Mouse (Mus musculus): ENCODE results near the gene Vmn1r199.

- TF ChIP-seq POLR2A (IDR thresholded peaks at IDR 0.05; ENCODE audit: borderline replicate concordance, extremely low read depth, low read depth, low read length) (no peak), CTCF (IDR thresholded peaks at IDR 0.05; ENCODE audit: insufficient read depth, low read length) (no peak)
Observed at GRCm38 (mm10) chr13:22387050-22387449, 7.4 kb downstream of the Vmn1r199 start.
